Mouse (Mus musculus): Measurements from ENCODE around the gene Snrpd3.
"Not testable (repeated sequence)": the region's sequence is repeated elsewhere in the genome, so short reads cannot be mapped to it uniquely, and the experiment has no call there.

Gene Snrpd3

DNA sequence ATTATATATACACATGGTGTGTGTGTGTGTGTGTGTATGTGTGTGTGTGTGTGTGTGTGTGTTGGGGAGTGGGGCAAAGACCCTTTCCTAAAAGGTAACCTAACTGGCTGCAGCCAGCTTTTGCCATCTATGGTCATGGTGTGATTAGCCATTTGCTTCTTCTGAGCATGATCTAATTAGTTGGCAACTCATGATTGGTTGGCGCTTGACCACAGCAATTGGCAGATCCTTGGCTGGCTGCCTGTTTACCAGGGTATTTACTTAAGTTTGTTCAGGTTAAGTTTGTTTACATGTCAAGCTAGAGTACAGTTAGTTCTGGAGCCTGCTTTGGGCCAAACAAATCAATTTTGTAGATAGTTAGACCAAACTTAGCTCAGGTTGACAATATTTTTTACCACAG, 15.7 kb upstream of the Snrpd3 start:
- DNase-seq (ENCODE audit: low spot score) = no peak

- no peak for DNase-seq (ENCODE audit: low spot score)
Measured at GRCm38 (mm10) chr10:75503692-75504091, 13.7 kb upstream of the Snrpd3 start.

DNA sequence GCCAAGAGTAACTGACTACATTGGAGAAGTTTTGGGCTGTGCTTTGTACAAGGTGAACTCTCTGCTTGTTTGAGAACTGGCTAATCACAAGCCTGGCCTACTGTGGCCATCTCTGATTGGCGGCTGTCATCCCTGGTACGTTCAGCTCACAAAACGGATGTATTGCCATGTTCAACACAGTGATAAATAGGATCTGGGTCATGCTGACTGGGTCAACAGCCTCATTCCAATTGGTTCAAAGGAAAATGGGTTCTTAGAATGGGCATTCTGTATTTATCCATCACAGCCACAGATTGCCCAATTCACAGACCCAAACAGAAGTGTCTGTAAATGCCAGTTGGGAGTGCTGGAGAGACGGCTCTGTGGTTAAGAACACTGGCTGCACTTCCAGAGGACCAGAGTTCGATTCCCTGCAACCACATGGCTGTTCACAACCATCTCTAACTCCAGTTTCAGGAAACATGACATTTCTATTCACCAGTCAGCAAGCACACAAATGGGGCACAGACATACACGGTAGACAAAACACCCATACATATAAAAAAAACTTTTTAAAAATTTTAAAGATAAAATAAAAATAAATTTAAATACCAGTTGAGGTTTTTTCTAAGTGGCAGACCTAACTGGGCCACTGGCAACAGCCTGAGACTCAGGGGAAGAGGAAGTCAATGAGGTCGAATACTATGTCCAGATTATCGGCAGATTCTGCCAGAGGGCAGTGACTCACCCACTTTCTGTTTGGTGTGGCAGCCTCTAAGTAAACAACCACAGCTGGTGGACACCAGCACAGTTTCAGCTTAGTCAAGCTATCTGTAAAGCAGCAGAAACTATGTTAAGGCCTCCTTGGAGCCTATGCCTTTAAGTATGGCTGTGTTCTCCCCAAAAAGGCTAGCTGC, 12.9 kb upstream of the Snrpd3 start:
- DNase-seq (ENCODE audit: low spot score) = no peak

GRCm38 (mm10) chr10:75505130-75505495, 12.2 kb upstream of the Snrpd3 start:
- no peak for DNase-seq (ENCODE audit: low spot score)

GRCm38 (mm10) chr10:75505928-75506327, 11.4 kb upstream of the Snrpd3 start:
- not testable (repeated sequence) for DNase-seq (ENCODE audit: low spot score)

- no peak for DNase-seq (ENCODE audit: low spot score)
Measured at GRCm38 (mm10) chr10:75510446-75510845, 6.9 kb upstream of the Snrpd3 start.

- no peak for DNase-seq (ENCODE audit: low spot score)
Measured at GRCm38 (mm10) chr10:75511060-75511459, 6.3 kb upstream of the Snrpd3 start.

- no peak for DNase-seq (ENCODE audit: low spot score)
Measured at GRCm38 (mm10) chr10:75511897-75512296, 5.5 kb upstream of the Snrpd3 start.

DNA sequence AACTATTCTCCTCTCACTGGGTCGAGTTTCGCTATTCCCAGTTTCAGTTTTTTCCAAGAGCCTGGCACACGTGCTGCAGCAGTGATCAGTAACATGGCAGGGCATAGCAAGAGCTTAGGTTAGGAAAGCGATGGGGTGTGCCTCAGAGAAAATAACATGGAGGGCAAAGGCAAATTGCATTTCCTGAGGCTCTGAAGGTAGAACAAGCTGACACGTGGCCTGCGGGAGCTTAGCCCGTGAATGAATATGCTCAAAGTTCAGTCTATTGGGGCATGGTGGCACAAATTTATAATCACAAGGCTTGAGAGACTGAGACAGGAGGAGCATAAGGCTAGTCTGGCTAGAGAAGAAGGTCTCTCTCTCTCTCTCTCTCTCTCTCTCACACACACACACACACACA, 4.6 kb upstream of the Snrpd3 start:
- DNase-seq (ENCODE audit: low spot score) = no peak

DNA sequence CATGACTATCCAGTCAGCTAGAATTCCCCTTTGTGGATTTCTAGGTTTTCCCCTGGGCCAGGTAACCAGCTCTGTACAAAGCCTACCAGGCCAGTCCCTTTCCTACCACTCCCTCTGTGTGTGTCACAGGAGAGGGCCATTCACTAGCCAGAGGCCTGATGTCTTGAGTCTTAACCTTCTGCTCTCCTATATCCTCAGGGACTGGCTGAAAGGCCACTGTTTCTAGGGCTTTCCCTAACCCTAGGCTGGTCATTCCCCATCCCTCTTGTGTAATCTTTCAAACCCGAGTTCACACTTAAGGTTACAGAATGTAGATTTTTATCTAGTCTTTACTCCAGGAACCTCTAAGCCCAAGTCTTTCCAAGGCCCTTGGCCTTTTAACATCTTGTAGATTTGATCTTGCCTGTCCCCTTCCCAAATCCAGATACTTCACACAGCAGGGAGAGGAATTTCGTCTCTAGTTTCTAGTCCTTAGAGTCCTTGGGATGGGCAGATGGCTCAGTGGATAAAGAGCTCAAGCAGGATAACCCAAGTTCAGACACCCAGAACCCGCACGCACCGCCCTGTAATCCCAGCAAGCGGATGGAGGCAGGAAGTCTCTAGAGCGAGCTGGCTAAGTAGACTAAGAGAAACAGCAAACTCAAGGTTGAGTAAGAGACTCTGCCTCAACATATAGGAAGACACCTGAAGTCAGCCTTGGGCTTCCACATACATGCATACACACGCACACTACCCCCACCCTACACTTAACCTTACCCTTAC, 3.9 kb upstream of the Snrpd3 start:
- DNase-seq (ENCODE audit: low spot score) = no peak

- no peak for DNase-seq (ENCODE audit: low spot score)
Measured at GRCm38 (mm10) chr10:75514361-75514760, 3.0 kb upstream of the Snrpd3 start.

GRCm38 (mm10) chr10:75515216-75516037, 1.9 kb upstream of the Snrpd3 start:
- no peak for DNase-seq (ENCODE audit: low spot score)

DNA sequence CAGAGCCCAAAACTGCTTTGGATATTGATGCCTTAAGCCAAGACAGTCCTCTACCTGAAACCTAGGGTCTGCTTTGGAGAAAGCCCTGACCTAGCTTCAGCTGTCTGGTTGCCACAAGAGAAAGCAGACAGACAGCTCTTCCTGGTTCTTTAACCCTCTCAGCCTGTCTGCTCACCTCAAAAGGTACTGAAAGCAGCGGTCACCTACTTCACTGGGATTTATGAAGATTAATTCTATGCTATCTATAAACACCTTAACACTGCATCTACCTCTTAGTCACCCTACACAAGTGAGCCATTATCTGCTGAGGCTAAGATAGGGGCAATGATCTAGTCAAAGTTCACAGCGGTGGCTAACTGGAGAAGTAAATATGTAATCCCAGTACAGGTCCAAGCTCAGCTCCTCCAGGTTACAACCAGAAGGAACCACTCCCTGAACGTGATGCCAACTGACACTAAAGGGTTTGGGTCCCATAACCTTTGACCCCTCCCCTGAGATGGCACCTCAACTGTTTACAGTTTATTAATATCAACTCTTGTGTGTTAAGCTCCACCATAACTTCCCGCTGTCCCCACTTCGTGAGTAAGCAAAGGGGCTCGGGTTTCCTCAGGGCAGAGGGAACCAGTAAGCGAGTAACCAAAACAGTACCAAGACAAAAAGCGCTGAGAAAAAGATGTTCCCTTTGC, 1.2 kb upstream of the Snrpd3 start:
- no peak for DNase-seq (ENCODE audit: low spot score)

- no peak for DNase-seq (ENCODE audit: low spot score)
Measured at GRCm38 (mm10) chr10:75516724-75517072, 653 bp upstream of the Snrpd3 start.

- DNase-seq (ENCODE audit: low spot score) = peak; percentile 95
Measured at GRCm38 (mm10) chr10:75517758-75518143, 400 bp downstream of the Snrpd3 start, which contains the start of gene Gucd1. Gene Gucd1, minus strand, starts transcription at chr10:75517972.

GRCm38 (mm10) chr10:75520581-75520980, 3.2 kb downstream of the Snrpd3 start:
- no peak for DNase-seq (ENCODE audit: low spot score)

- DNase-seq (ENCODE audit: low spot score) = no peak
Measured at GRCm38 (mm10) chr10:75521643-75522042, 4.3 kb downstream of the Snrpd3 start.

GRCm38 (mm10) chr10:75525450-75525849, 8.1 kb downstream of the Snrpd3 start:
- DNase-seq (ENCODE audit: low spot score) = not testable (repeated sequence)

DNA sequence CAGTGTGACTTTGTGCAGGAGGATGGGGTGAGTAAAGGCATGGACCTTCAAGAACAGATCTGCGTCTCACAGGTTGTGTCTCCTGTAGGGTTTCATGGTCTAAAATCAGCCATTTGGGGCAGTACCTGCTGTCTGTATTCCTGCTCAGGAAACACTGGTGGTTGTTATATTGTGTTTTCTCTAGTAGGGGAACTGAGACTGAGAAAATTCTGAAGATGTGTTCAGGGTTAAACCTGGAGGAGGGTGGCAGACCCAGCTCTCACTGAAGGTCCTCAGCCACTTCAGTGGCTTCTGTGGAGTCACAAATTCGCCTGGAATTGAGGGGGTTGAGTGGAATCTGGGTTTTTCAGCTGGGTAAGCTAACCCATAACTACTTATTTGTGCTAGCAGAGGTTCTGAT, 13.0 kb downstream of the Snrpd3 start:
- no peak for DNase-seq (ENCODE audit: low spot score)

DNA sequence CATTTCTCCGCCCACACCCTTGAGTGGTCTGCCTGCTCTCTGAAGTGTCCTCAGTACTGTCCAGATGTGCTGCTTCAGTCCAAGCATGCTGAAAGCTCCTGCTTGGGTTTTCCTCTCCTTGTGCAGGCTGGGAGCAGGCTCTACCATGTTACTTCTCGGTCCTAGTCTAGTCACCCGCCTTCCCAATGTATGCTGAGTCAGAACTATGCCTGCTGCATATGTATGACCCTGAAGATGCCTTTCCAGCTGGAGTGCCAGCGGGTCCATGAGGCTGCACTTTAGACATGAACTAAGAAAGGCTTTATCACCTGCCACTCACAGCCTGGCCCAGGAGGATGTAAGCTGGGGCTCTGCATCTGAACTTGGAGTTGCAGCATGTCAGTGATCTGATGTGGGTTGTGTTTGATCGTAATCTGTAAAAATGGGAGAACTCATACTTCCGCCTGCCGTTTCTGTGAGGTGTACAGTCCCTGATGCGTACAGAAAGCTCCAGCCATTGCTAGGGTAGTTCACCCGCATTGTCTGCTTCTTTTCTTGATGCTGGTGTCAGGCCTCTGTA, 14.3 kb downstream of the Snrpd3 start:
- no peak for DNase-seq (ENCODE audit: low spot score)

DNA sequence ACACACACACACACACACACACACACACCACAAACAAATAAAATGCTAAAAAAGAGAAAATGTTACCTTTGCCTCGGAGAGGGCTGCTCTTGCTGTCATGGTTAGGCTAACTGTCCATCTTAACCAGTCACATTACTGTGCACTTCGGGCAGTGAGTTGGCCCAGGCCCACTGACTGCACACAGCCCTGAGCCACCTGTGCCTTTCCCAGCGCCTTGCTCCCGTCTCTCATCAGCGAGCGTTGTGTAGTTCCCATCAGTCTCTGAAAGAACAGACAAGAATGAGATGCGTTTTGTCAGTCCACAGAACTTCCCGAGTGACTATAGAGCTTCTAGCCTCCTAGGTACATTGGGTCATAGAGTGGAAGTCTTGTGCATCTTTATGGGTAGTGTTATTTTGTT, 16.9 kb downstream of the Snrpd3 start:
- no peak for DNase-seq (ENCODE audit: low spot score)

DNA sequence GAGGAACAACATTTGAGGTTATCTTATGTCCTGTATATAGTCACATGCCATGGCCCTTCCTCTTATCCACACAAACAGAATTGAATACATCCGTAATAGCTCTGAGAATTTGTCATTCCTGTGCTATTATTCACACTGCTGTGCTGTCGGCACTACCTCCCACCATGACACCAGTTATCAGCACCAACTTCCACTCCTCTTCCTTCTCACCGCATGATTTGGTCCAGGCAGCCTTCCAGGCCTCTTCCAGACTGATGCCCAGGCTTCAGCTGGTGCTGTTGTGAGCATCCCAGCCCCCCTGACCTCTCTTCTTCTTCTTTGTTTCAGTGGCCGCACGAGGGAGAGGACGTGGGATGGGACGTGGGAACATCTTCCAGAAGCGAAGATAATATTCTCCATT, 17.6 kb downstream of the Snrpd3 start:
- no peak for DNase-seq (ENCODE audit: low spot score)
